In the genomic region with DNA sequence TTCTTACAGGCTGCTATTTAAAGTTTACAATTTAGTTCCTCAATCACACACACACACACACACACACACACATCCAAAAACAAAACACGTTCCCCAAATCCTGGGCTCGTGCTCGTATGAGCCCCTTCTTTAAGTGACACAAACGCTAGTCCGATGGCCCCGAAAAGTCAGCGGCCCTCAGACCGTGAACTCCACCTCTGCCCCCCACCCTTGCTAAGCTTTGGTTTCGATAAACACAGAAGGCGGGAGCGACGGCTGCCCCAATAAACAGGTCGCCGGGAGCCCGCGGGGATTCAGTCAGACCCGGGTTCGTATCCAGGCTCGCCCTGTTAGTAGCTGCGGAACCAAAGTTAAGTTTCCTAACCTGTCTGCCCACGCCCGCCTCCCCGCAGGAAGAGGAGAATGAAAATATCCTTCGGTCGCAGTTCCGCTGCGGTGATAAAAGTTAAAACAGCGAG, we compare ENCODE assay signal across 8 mouse cellular contexts. TPM values are rescaled to one million over a fixed set of nuclear protein-coding genes. Genes with fewer than 3 reads are reported as not detected.
DNase-seq lines count a peak whose midpoint lies in the region; ATAC-seq and TF ChIP-seq lines count a peak whose summit lies in the region.

No protein-coding gene starts in this region.

- peak; percentile 72 for DNase-seq in ES-CJ7 (ENCODE audit: low read depth, low spot score)
- DNase-seq in brain, embryonic 14.5 days (ENCODE audit: low read depth) = peak; percentile 38
- peak; percentile 65 to 69 for DNase-seq in heart, postnatal 36 days
- DNase-seq in layer of hippocampus, postnatal 10 days (ENCODE audit: low spot score in 2 of 2) = peak; percentile 37 to 56
- peak; percentile 54 for DNase-seq in lung, postnatal 0 days (ENCODE audit: low spot score)
- peak; percentile 18 for DNase-seq in ovary, adult 18-20 months (ENCODE audit: low spot score)
- peak; percentile 71 for DNase-seq in thymus, postnatal 14 days

- peak; percentile 10; the same call in 1 of the 2 replicates for ATAC-seq in forebrain, embryonic 12.5 days (ENCODE audit: low FRiP score)
- ATAC-seq in lung, postnatal 0 days = peak; percentile 8

- H3K9me3 ChIP-seq in forebrain, embryonic 12.5 days = no peaks in the 10 kb centered on the region
- H3K9me3 ChIP-seq in lung, postnatal 0 days (ENCODE audit: low read length) = no peaks in the 10 kb centered on the region

- H3K4me3 ChIP-seq in forebrain, embryonic 12.5 days (replicated peaks) = peak overlapping the region; percentile 94
- peak overlapping the region; percentile 95 for H3K4me3 ChIP-seq in lung, postnatal 0 days (ENCODE audit: low read depth, low read length)

- H3K9ac ChIP-seq in forebrain, embryonic 12.5 days = peak overlapping the region; percentile 92
- peak overlapping the region; percentile 69 for H3K9ac ChIP-seq in lung, postnatal 0 days (replicated peaks; ENCODE audit: low read depth)

- under 1% methylated on average over 28 of the region's 28 CpGs for WGBS in forebrain, embryonic 12.5 days
- WGBS in lung, postnatal 0 days = under 1% methylated on average over 28 of the region's 28 CpGs

- H3K4me1 ChIP-seq in forebrain, embryonic 12.5 days = peaks cover 11% of the 10 kb centered on the region
- H3K4me1 ChIP-seq in lung, postnatal 0 days (ENCODE audit: insufficient read depth, low read depth, low read length) = no peaks in the 10 kb centered on the region

- peak overlapping the region; percentile 67 for H3K4me2 ChIP-seq in forebrain, embryonic 12.5 days
- peak overlapping the region; percentile 74 for H3K4me2 ChIP-seq in lung, postnatal 0 days (replicated peaks; ENCODE audit: low read depth, low read length)

- intact Hi-C loops in heart, postnatal 36 days (cut with DNase I) = loop anchor here (5.0 kb wide), 1 partner anchor 37 kb away; no protein-coding TSS in a partner anchor

- TF ChIP-seq POLR2A in brain, embryonic 14.5 days (IDR thresholded peaks at IDR 0.05; ENCODE audit: borderline replicate concordance, extremely low read depth, insufficient read depth, insufficient read length, poor library complexity, severe bottlenecking) = no peak

- no peaks in the 10 kb centered on the region for H3K27me3 ChIP-seq in forebrain, embryonic 12.5 days
- no peaks in the 10 kb centered on the region for H3K27me3 ChIP-seq in lung, postnatal 0 days (replicated peaks; ENCODE audit: insufficient read depth, low read length)

- H3K27ac ChIP-seq in forebrain, embryonic 12.5 days = peak overlapping the region; percentile 92
- peak overlapping the region; percentile 84 for H3K27ac ChIP-seq in lung, postnatal 0 days (ENCODE audit: low read length)

- H3K36me3 ChIP-seq in forebrain, embryonic 12.5 days (replicated peaks) = peaks cover 24% of the 10 kb centered on the region
- no peaks in the 10 kb centered on the region for H3K36me3 ChIP-seq in lung, postnatal 0 days (ENCODE audit: insufficient read depth, low read length)

- no peak for TF ChIP-seq CTCF in brain, embryonic 14.5 days (IDR thresholded peaks at IDR 0.05; ENCODE audit: borderline replicate concordance, extremely low read depth, insufficient read depth, insufficient read length)
- TF ChIP-seq CTCF in lung, postnatal 0 days (IDR thresholded peaks at IDR 0.05) = no peak

- no peak for TF ChIP-seq EP300 in lung, postnatal 0 days (IDR thresholded peaks at IDR 0.05)

RNA-seq across cellular contexts. Expression of a gene that starts 0.6 kb away (rescaled TPM):
- 22.9 and 24.2 TPM in 2 replicates for polyA plus RNA-seq in brain, embryonic 14.5 days (2012; rRNA removed)
- polyA plus RNA-seq in forebrain, embryonic 12.5 days (2016; fragmentation: Nextera tagmentation; extraction: Ambion mirVana) = 76.5 and 78.3 TPM in 2 replicates
- 10 to 100 TPM; 16.7 to 21.3 TPM for total RNA-seq in heart, postnatal 36 days (2021)
- total RNA-seq in layer of hippocampus, postnatal 10 days (2021) = 10 to 100 TPM; 18.1 TPM
- polyA plus RNA-seq in lung, postnatal 0 days (2015; fragmentation: Nextera tagmentation; extraction: Ambion mirVana) = 10.5 and 13.4 TPM in 2 replicates

RNA-seq across cellular contexts. Expression of a gene that starts 38.6 kb away (rescaled TPM):
- polyA plus RNA-seq in brain, embryonic 14.5 days (2012; rRNA removed) = 0.19 and 0.23 TPM in 2 replicates
- 0.45 TPM in 1 of 2 replicates, not detected in the other for polyA plus RNA-seq in forebrain, embryonic 12.5 days (2016; fragmentation: Nextera tagmentation; extraction: Ambion mirVana)
- total RNA-seq in heart, postnatal 36 days (2021) = 1 to 10 TPM; 2.5 to 3.5 TPM
- total RNA-seq in layer of hippocampus, postnatal 10 days (2021) = under 1 TPM; 0.58 to 0.87 TPM
- 5.2 and 5.5 TPM in 2 replicates for polyA plus RNA-seq in lung, postnatal 0 days (2015; fragmentation: Nextera tagmentation; extraction: Ambion mirVana)

RNA-seq across cellular contexts. Expression of a gene that starts 40.4 kb away (rescaled TPM):
- polyA plus RNA-seq in brain, embryonic 14.5 days (2012; rRNA removed) = 52.6 and 62.4 TPM in 2 replicates
- 83.6 and 89.6 TPM in 2 replicates for polyA plus RNA-seq in forebrain, embryonic 12.5 days (2016; fragmentation: Nextera tagmentation; extraction: Ambion mirVana)
- total RNA-seq in heart, postnatal 36 days (2021) = 100 to 1,000 TPM; 102 to 106 TPM
- 100 to 1,000 TPM; 118 to 119 TPM for total RNA-seq in layer of hippocampus, postnatal 10 days (2021)
- 41.6 and 50.5 TPM in 2 replicates for polyA plus RNA-seq in lung, postnatal 0 days (2015; fragmentation: Nextera tagmentation; extraction: Ambion mirVana)

Comparison
In these comparisons a context has a peak if more than half of its experiments do, and no peak if none do; other contexts are left out.
1. Peak in every context shown above with its lines: DNase-seq, ATAC-seq, H3K4me3 ChIP-seq and H3K27ac ChIP-seq.
2. DNase-seq: peak in every context shown above with its lines; median percentile 72 in ES-CJ7; 71 in thymus, postnatal 14 days; 67 in heart, postnatal 36 days; 54 in lung, postnatal 0 days; 46 in layer of hippocampus, postnatal 10 days; 38 in brain, embryonic 14.5 days; 18 in ovary, adult 18-20 months.